Mouse (Mus musculus) heart, embryonic 14.5 days (tissue): Measurements from ENCODE around the gene Xrcc4. TPM values are rescaled to one million over a fixed set of nuclear protein-coding genes. Genes with fewer than 3 reads are reported as not detected.

Experiments used
- ATAC-seq: fragments of 200-750 bp; cut with Nextera tagmentation; 2 replicates; pipeline ENCODE4 v1.8.0; 2017; ENCODE audit warnings: low read depth, moderate TSS enrichment; ENCODE audit not compliant: insufficient number of reproducible peaks, insufficient read depth, low FRiP score
- H3K27ac ChIP-seq, 2 experiments: fragments of 200-500 bp in 1 of 2; fragments of 300-500 bp in 1 of 2; sonication (generic) in 1 of 2; replicated peaks in 1 of 2; 2 replicates each; pipeline ENCODE4 v1.5.1; 2012 to 2014; ENCODE audit warnings: low read depth in 2 of 2, low read length in 2 of 2, control low read depth in 1 of 2, mild to moderate bottlenecking in 1 of 2, mixed read lengths in 1 of 2; ENCODE audit not compliant: control insufficient read depth in 1 of 2, insufficient read depth in 1 of 2
- H3K27me3 ChIP-seq: fragments of 300-500 bp; sonication (generic); 2 replicates; pipeline ENCODE4 v1.6.1; 2014; ENCODE audit warnings: mild to moderate bottlenecking, low read length, control low read depth; ENCODE audit not compliant: control insufficient read depth, insufficient read depth
- H3K36me3 ChIP-seq: fragments of 300-500 bp; sonication (generic); 2 replicates; pipeline ENCODE4 v1.6.1; 2014; ENCODE audit warnings: mild to moderate bottlenecking, control low read depth, low read length, mixed read lengths; ENCODE audit not compliant: control insufficient read depth, insufficient read depth
- H3K4me1 ChIP-seq, 2 experiments: fragments of 200-500 bp in 1 of 2; fragments of 300-500 bp in 1 of 2; sonication (generic) in 1 of 2; 2 replicates each; pipeline ENCODE4 v1.6.1; 2012 to 2014; ENCODE audit warnings: low read length in 2 of 2, control low read depth in 1 of 2, mixed read lengths in 1 of 2; ENCODE audit not compliant: control insufficient read depth in 2 of 2, insufficient read depth in 2 of 2
- H3K4me2 ChIP-seq: fragments of 300-500 bp; sonication (generic); 2 replicates; pipeline ENCODE4 v1.6.1; 2014; ENCODE audit warnings: mild to moderate bottlenecking, low read length
- H3K4me3 ChIP-seq, 2 experiments: fragments of 200-500 bp in 1 of 2; fragments of 300-500 bp in 1 of 2; sonication (generic) in 1 of 2; 2 replicates each; pipeline ENCODE4 v1.5.1; 2012 to 2014; ENCODE audit warnings: low read length in 2 of 2, mild to moderate bottlenecking in 2 of 2, control low read depth in 1 of 2, low read depth in 1 of 2, moderate library complexity in 1 of 2; ENCODE audit not compliant: control insufficient read depth in 1 of 2, insufficient read depth in 1 of 2
- H3K9ac ChIP-seq: fragments of 300-500 bp; sonication (generic); 2 replicates; pipeline ENCODE4 v1.6.1; 2014; ENCODE audit warnings: mild to moderate bottlenecking, low read length
- H3K9me3 ChIP-seq: fragments of 300-500 bp; sonication (generic); 2 replicates; pipeline ENCODE4 v1.6.1; 2016; ENCODE audit warnings: low read length, control low read depth; ENCODE audit not compliant: control insufficient read depth
- WGBS: fragments of 180-500 bp; shearing (Covaris S2); extraction: QIAGEN DNeasy Blood & Tissue Kit; methylation state at CpG from one replicate; pipeline ENCODE4 v1.1.7; 2014; 5-methylcytosine and 5-hydroxymethylcytosine counted together
- polyA plus RNA-seq: library from polyadenylated mRNA; unstranded; fragments of >200 nt; fragmentation: Nextera tagmentation; extraction: Ambion mirVana; gene quantifications from 2 replicates; pipeline ENCODE4 v1.2.1, GENCODE M21; 2014

Xrcc4 gene
- polyA plus RNA-seq, 1 experiment from 2014 or later: 22.1 TPM

DNA sequence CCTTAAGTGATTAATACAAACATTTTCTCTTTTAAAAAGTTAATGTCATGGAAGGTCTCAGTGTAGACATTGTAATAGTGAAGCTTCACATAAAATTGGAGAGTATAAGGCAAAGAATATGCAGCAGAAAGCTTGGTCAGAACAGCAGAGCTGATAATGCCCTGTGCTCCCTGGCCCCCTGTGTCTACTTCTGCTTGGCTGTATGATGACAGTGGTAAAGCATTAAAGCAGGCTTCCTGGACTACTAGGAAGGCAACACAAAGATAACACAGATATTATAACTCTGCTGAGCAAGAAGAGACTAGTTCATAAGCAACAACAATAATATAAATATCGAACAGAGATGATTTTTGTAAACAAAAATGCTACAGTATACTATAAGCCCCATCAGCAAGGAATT lies 199.2 kb downstream of the Xrcc4 start:
- no peak for ATAC-seq

DNA sequence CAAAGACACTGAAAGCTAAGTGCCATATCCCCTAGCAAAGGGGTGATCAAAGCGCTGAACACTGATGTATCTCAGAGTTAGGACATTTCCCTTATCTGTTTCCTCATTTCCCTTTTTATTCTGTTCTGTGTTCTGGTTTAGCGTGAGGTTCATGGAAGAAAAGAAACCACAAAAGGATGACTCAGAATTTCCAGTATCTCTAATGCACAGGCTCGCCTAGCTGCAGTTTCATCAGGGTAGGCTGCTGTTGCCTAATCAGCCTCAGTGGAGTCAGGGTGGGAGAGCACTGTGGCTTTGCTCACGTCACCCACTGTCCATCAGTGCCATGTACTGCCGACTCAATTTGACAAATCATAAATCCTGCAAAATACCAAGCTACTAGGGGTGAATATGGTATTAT lies 200.3 kb downstream of the Xrcc4 start:
- 31% methylated on average over 5 of the region's 5 CpGs for WGBS
- H3K4me3 ChIP-seq: no peak overlapping the region
- no peak overlapping the region for H3K27ac ChIP-seq
- H3K27me3 ChIP-seq: no peaks in the 10 kb centered on the region
- ATAC-seq: no peak
- no peak overlapping the region for H3K9ac ChIP-seq
- no peaks in the 10 kb centered on the region; a peak in 1 of 4 replicates for H3K4me1 ChIP-seq
- no peaks in the 10 kb centered on the region for H3K36me3 ChIP-seq
- no peaks in the 10 kb centered on the region for H3K9me3 ChIP-seq
- no peak overlapping the region for H3K4me2 ChIP-seq

More for the DNA sequence above, 199.2 kb downstream of the Xrcc4 start:
- H3K9ac ChIP-seq: no peak overlapping the region
- H3K4me3 ChIP-seq: no peak overlapping the region
- H3K9me3 ChIP-seq: no peaks in the 10 kb centered on the region
- H3K36me3 ChIP-seq: no peaks in the 10 kb centered on the region
- WGBS: 87% methylated on average over 1 of the region's 1 CpGs
- H3K4me1 ChIP-seq: no peaks in the 10 kb centered on the region; a peak in 1 of 4 replicates
- no peak overlapping the region for H3K27ac ChIP-seq
- no peaks in the 10 kb centered on the region for H3K27me3 ChIP-seq
- H3K4me2 ChIP-seq: no peak overlapping the region

DNA sequence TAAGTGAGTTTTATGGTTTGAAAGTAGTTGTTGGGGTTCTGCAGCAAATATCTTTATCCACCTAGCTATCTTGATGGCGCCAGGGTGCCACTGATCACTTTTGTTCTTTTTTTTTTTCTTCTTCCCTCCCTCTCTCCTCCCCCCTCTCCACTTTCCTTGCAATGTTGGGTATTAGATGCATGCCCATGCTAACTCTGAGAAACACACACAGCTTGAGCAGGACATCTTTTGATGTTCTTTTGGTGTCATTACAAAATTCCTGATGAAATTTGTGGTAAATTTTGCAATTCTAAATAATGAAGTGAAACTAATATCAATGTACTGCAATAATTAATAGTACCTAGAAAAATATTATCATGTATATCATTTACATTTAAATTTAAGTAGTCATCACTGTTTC lies 205.9 kb downstream of the Xrcc4 start:
- H3K27ac ChIP-seq: no peak overlapping the region
- ATAC-seq: no peak
- no peak overlapping the region for H3K4me3 ChIP-seq
- H3K9ac ChIP-seq: no peak overlapping the region
- H3K27me3 ChIP-seq: no peaks in the 10 kb centered on the region
- no peaks in the 10 kb centered on the region for H3K9me3 ChIP-seq
- H3K36me3 ChIP-seq: no peaks in the 10 kb centered on the region
- 82% methylated on average over 1 of the region's 1 CpGs for WGBS
- H3K4me2 ChIP-seq: no peak overlapping the region
- no peaks in the 10 kb centered on the region for H3K4me1 ChIP-seq

GRCm38 (mm10) chr13:89881281-89881680 lies 208.1 kb downstream of the Xrcc4 start:
- H3K27me3 ChIP-seq: no peaks in the 10 kb centered on the region
- no peak for ATAC-seq
- no peaks in the 10 kb centered on the region for H3K9me3 ChIP-seq
- no peaks in the 10 kb centered on the region for H3K36me3 ChIP-seq
- H3K4me2 ChIP-seq: no peak overlapping the region
- no peak overlapping the region for H3K4me3 ChIP-seq
- H3K27ac ChIP-seq: no peak overlapping the region
- WGBS: 73% methylated on average over 2 of the region's 2 CpGs
- H3K9ac ChIP-seq: no peak overlapping the region
- no peaks in the 10 kb centered on the region for H3K4me1 ChIP-seq

- no peak overlapping the region for H3K27ac ChIP-seq
- no peak overlapping the region for H3K9ac ChIP-seq
- H3K9me3 ChIP-seq: no peaks in the 10 kb centered on the region
- no peak for ATAC-seq
- no peaks in the 10 kb centered on the region for H3K4me1 ChIP-seq
- H3K4me3 ChIP-seq: no peak overlapping the region
- H3K36me3 ChIP-seq: no peaks in the 10 kb centered on the region
- 88% methylated on average over 10 of the region's 10 CpGs for WGBS
- no peaks in the 10 kb centered on the region for H3K27me3 ChIP-seq
- H3K4me2 ChIP-seq: no peak overlapping the region
Measured at GRCm38 (mm10) chr13:89878832-89879468, 210.5 kb downstream of the Xrcc4 start.

DNA sequence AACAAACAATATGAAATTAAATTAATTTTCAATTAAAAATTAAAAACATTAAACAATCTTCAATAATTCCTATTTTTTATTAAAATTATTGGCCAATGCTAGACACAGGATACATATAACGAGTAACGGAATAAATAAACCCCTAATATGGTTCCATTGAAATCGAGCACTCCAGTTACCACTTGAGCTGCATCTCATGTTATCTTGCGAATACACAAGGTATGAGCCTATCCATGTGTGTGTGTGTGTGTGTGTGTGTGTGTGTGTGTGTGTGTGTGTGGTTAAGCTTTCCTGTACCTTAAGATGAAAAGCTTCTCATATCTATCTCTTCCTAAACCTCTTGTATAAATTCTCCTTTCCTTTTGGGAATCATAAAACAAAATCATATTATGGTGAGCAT lies 213.9 kb downstream of the Xrcc4 start:
- no peaks in the 10 kb centered on the region for H3K36me3 ChIP-seq
- 86% methylated on average over 4 of the region's 4 CpGs for WGBS
- ATAC-seq: no peak
- H3K9me3 ChIP-seq: no peaks in the 10 kb centered on the region
- H3K4me2 ChIP-seq: no peak overlapping the region
- no peak overlapping the region for H3K9ac ChIP-seq
- H3K4me3 ChIP-seq: no peak overlapping the region
- no peak overlapping the region for H3K27ac ChIP-seq
- no peaks in the 10 kb centered on the region for H3K4me1 ChIP-seq
- H3K27me3 ChIP-seq: no peaks in the 10 kb centered on the region

DNA sequence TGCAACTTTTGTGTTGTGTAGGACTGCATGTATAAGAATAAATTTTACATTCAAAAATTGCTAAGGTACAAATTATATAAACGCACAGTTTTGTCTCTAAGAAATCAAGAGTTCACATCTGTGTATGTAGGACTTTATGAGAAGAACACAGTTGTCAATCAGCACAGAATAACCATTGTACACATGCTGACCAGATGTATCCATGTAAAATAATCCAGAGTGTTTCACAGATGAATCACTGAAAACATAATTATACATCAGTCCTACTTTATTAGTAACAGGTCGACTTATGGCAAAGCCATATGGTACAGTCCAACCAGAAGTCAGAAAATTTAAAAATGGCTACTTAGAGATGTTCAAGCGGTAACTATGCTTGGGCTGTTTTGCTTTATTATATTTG lies 216.7 kb downstream of the Xrcc4 start:
- Histone ChIP-seq H3K4me3 (no peak overlapping the region), H3K4me1 (no peaks in the 10 kb centered on the region), H3K27ac (no peak overlapping the region), H3K27me3 (no peaks in the 10 kb centered on the region), H3K9me3 (no peaks in the 10 kb centered on the region), H3K36me3 (no peaks in the 10 kb centered on the region), H3K9ac (no peak overlapping the region), H3K4me2 (no peak overlapping the region)
- ATAC-seq: no peak
- 88% methylated on average over 3 of the region's 3 CpGs for whole genome bisulfite sequencing

- no peaks in the 10 kb centered on the region for H3K9me3 ChIP-seq
- WGBS: 83% methylated on average over 5 of the region's 5 CpGs
- no peak overlapping the region for H3K27ac ChIP-seq
- H3K36me3 ChIP-seq: no peaks in the 10 kb centered on the region
- no peak overlapping the region for H3K9ac ChIP-seq
- H3K27me3 ChIP-seq: no peaks in the 10 kb centered on the region
- ATAC-seq: no peak
- no peak overlapping the region for H3K4me3 ChIP-seq
- H3K4me2 ChIP-seq: no peak overlapping the region
- no peaks in the 10 kb centered on the region for H3K4me1 ChIP-seq
Measured at GRCm38 (mm10) chr13:89854139-89854538, 235.3 kb downstream of the Xrcc4 start.
